In genomic region chr7:19815296-19816223, GRCm38 (mm10) we compare ENCODE assay signal across 8 mouse cellular contexts. TPM values are rescaled to one million over a fixed set of nuclear protein-coding genes. Genes with fewer than 3 reads are reported as not detected.
DNase-seq lines count a peak whose midpoint lies in the region; ATAC-seq and TF ChIP-seq lines count a peak whose summit lies in the region.

No protein-coding gene starts in this region.

- TF ChIP-seq CTCF in lung, adult 2 months (IDR thresholded peaks at IDR 0.05; ENCODE audit: insufficient read depth, low read length), result no peak

- peak overlapping the region; percentile 80 for H3K27ac ChIP-seq in brown adipose tissue, adult 24 weeks (replicated peaks; ENCODE audit: low read depth, low read length)

- DNase-seq in lung, adult 2 months, result no peak
- no peak for DNase-seq in lung, postnatal 25 days (ENCODE audit: low spot score)
- peak; percentile 66 for DNase-seq in naive thymus-derived CD4-positive, alpha-beta T cell, adult 2 months (ENCODE audit: low read depth)
- DNase-seq in thymus, postnatal 0 days (ENCODE audit: low spot score), result no peak
- DNase-seq in adrenal gland, adult 8-10 months, result no peak
- no peak for DNase-seq in kidney, postnatal 25 days

- ATAC-seq in inflammation-experienced regulatory T-cells, adult 6 months, result peak; percentile 44

- no peak for TF ChIP-seq POLR2A in lung, adult 2 months (IDR thresholded peaks at IDR 0.05; ENCODE audit: borderline replicate concordance, extremely low read depth, low read depth, low read length)

- WGBS in lung, adult 2 months, result 40% methylated on average over 17 of the region's 17 CpGs

- H3K4me3 ChIP-seq in lung, adult 2 months (replicated peaks; ENCODE audit: extremely low read depth, low read depth, low read length), result peak overlapping the region; percentile 49
- H3K4me3 ChIP-seq in brown adipose tissue, adult 24 weeks (ENCODE audit: insufficient read depth, low read depth, low read length), result peak overlapping the region; percentile 55

- H3K4me1 ChIP-seq in lung, adult 2 months (ENCODE audit: control insufficient read depth, insufficient read depth, low read length), result peaks cover 10% of the 10 kb centered on the region
- H3K4me1 ChIP-seq in brown adipose tissue, adult 24 weeks (ENCODE audit: control insufficient read depth, insufficient read depth, insufficient read length, low read length), result peaks cover 24% of the 10 kb centered on the region

RNA-seq across cellular contexts. Expression of gene Bcl3, which starts 7.0 kb away (rescaled TPM):
- 38.7 and 71.2 TPM in 2 replicates for polyA plus RNA-seq in lung, adult 2 months (2012; rRNA removed)
- polyA plus RNA-seq in brown adipose tissue, adult 24 weeks (2012; ENCODE audit: insufficient read depth, insufficient read length, missing spikeins), result 14.7 and 24.3 TPM in 2 replicates
- 10 to 100 TPM; 13.6 to 19.9 (median 18.5) TPM for polyA plus RNA-seq in inflammation-experienced regulatory T-cells, adult 6 months (2017; shearing (Covaris generic))
- polyA plus RNA-seq in thymus, postnatal 0 days (2015; fragmentation: Nextera tagmentation; extraction: Ambion mirVana), result 9.5 and 13.1 TPM in 2 replicates
- 10 to 100 TPM; 16.5 to 23.4 (median 21.9) TPM for total RNA-seq in adrenal gland, adult 8-10 months (2022)

RNA-seq across cellular contexts. Expression of gene Cblc, which starts 19.0 kb away (rescaled TPM):
- polyA plus RNA-seq in lung, adult 2 months (2012; rRNA removed), result 16.1 and 21.9 TPM in 2 replicates
- polyA plus RNA-seq in brown adipose tissue, adult 24 weeks (2012; ENCODE audit: insufficient read depth, insufficient read length, missing spikeins), result 1.6 TPM in 1 of 2 replicates, not detected in the other
- polyA plus RNA-seq in inflammation-experienced regulatory T-cells, adult 6 months (2017; shearing (Covaris generic)), result under 1 TPM in 1 of 3 experiments, not detected in 2; 0.68 TPM
- polyA plus RNA-seq in thymus, postnatal 0 days (2015; fragmentation: Nextera tagmentation; extraction: Ambion mirVana), result 2.6 and 4.2 TPM in 2 replicates
- total RNA-seq in adrenal gland, adult 8-10 months (2022), result under 1 TPM in 1 of 4 experiments, not detected in 3; 0.43 TPM

RNA-seq across cellular contexts. Expression of gene Gm19345, which starts 36.2 kb away (rescaled TPM):
- 0.52 TPM in 1 of 2 replicates, not detected in the other for polyA plus RNA-seq in lung, adult 2 months (2012; rRNA removed)
- not detected in 2 replicates for polyA plus RNA-seq in brown adipose tissue, adult 24 weeks (2012; ENCODE audit: insufficient read depth, insufficient read length, missing spikeins)
- not detected for polyA plus RNA-seq in inflammation-experienced regulatory T-cells, adult 6 months (2017; shearing (Covaris generic))
- polyA plus RNA-seq in thymus, postnatal 0 days (2015; fragmentation: Nextera tagmentation; extraction: Ambion mirVana), result not detected in 2 replicates
- under 1 TPM in 2 of 4 experiments, not detected in 2; 0.28 to 0.35 TPM for total RNA-seq in adrenal gland, adult 8-10 months (2022)

RNA-seq across cellular contexts. Expression of gene Bcam, which starts 44.7 kb away (rescaled TPM):
- polyA plus RNA-seq in lung, adult 2 months (2012; rRNA removed), result 769 and 829 TPM in 2 replicates
- 7.6 and 20.8 TPM in 2 replicates for polyA plus RNA-seq in brown adipose tissue, adult 24 weeks (2012; ENCODE audit: insufficient read depth, insufficient read length, missing spikeins)
- 1 to 10 TPM; 1.1 to 2.3 (median 1.2) TPM for polyA plus RNA-seq in inflammation-experienced regulatory T-cells, adult 6 months (2017; shearing (Covaris generic))
- 29.7 and 30.9 TPM in 2 replicates for polyA plus RNA-seq in thymus, postnatal 0 days (2015; fragmentation: Nextera tagmentation; extraction: Ambion mirVana)
- total RNA-seq in adrenal gland, adult 8-10 months (2022), result 10 to 100 TPM; 50.3 to 63.5 (median 55.3) TPM

RNA-seq across cellular contexts. Expression of gene Ceacam16, which starts 45.5 kb away (rescaled TPM):
- 0.90 and 2.5 TPM in 2 replicates for polyA plus RNA-seq in lung, adult 2 months (2012; rRNA removed)
- not detected in 2 replicates for polyA plus RNA-seq in brown adipose tissue, adult 24 weeks (2012; ENCODE audit: insufficient read depth, insufficient read length, missing spikeins)
- polyA plus RNA-seq in inflammation-experienced regulatory T-cells, adult 6 months (2017; shearing (Covaris generic)), result under 1 TPM in 2 of 3 experiments, not detected in 1; 0.55 to 0.59 TPM
- 0.46 and 0.59 TPM in 2 replicates for polyA plus RNA-seq in thymus, postnatal 0 days (2015; fragmentation: Nextera tagmentation; extraction: Ambion mirVana)
- under 1 TPM in 1 of 4 experiments, not detected in 3; 0.31 TPM for total RNA-seq in adrenal gland, adult 8-10 months (2022)
